Mouse (Mus musculus) limb, embryonic 12.5 days (tissue): ENCODE data around the gene Tet3. TPM values are rescaled to one million over a fixed set of nuclear protein-coding genes. Genes with fewer than 3 reads are reported as not detected.

ENCODE experiments used
- ATAC-seq: fragments of 200-750 bp; cut with Nextera tagmentation; 2 replicates; pipeline ENCODE4 v1.8.0; 2017; ENCODE audit warnings: low read depth, moderate TSS enrichment; ENCODE audit not compliant: insufficient number of reproducible peaks, insufficient read depth, low FRiP score, low TSS enrichment
- H3K27ac ChIP-seq: fragments of 300-500 bp; sonication (generic); 2 replicates; pipeline ENCODE4 v1.5.1; 2016; ENCODE audit warnings: mild to moderate bottlenecking, moderate library complexity
- H3K27me3 ChIP-seq: fragments of 300-500 bp; sonication (generic); 2 replicates; pipeline ENCODE4 v1.6.1; 2016; ENCODE audit warnings: mild to moderate bottlenecking, moderate library complexity
- H3K36me3 ChIP-seq: fragments of 300-500 bp; sonication (generic); 2 replicates; pipeline ENCODE4 v1.6.1; 2016; ENCODE audit warnings: mild to moderate bottlenecking, moderate library complexity
- H3K4me1 ChIP-seq: fragments of 300-500 bp; sonication (generic); replicated peaks from 2 replicates; pipeline ENCODE4 v1.6.1; 2016
- H3K4me2 ChIP-seq: fragments of 300-500 bp; sonication (generic); 2 replicates; pipeline ENCODE4 v1.6.1; 2016; ENCODE audit warnings: mild to moderate bottlenecking, moderate library complexity
- H3K4me3 ChIP-seq: fragments of 300-500 bp; sonication (generic); replicated peaks from 2 replicates; pipeline ENCODE4 v1.5.1; 2016; ENCODE audit warnings: mild to moderate bottlenecking
- H3K9ac ChIP-seq: fragments of 300-500 bp; sonication (generic); replicated peaks from 2 replicates; pipeline ENCODE4 v1.6.1; 2016; ENCODE audit warnings: mild to moderate bottlenecking, moderate library complexity
- H3K9me3 ChIP-seq: fragments of 300-500 bp; sonication (generic); 2 replicates; pipeline ENCODE4 v1.6.1; 2016; ENCODE audit warnings: mild to moderate bottlenecking, moderate library complexity
- WGBS: fragments of 180-500 bp; shearing (Covaris S2); methylation state at CpG from one replicate; pipeline ENCODE4 v1.1.7; 2016; 5-methylcytosine and 5-hydroxymethylcytosine counted together
- microRNA-seq: library from miRNA; unstranded; fragments of <30 nt; microRNA quantifications from one replicate; pipeline ENCODE4, GENCODE M21; 2017
- polyA plus RNA-seq: library from polyadenylated mRNA; unstranded; fragments of >200 nt; fragmentation: Nextera tagmentation; extraction: Ambion mirVana; gene quantifications from 2 replicates; pipeline ENCODE4 v1.2.1, GENCODE M21; 2016

The Tet3 gene
- polyA plus RNA-seq, 1 experiment from 2014 or later: 36.0 TPM

GRCm38 (mm10) chr6:83316022-83316421, 142.9 kb downstream of the Tet3 start:
- no peaks in the 10 kb centered on the region for H3K9me3 ChIP-seq
- H3K27ac ChIP-seq: no peak overlapping the region; the same call in 1 of the 2 replicates
- peak overlapping the region; percentile 73 for H3K4me2 ChIP-seq
- peak overlapping the region; percentile 93 for H3K4me3 ChIP-seq
- peaks cover 14% of the 10 kb centered on the region for H3K4me1 ChIP-seq
- no peak for ATAC-seq
- peak overlapping the region; percentile 32 for H3K9ac ChIP-seq
- 1% methylated on average over 10 of the region's 10 CpGs for WGBS
- peaks cover 22% of the 10 kb centered on the region for H3K36me3 ChIP-seq
- no peaks in the 10 kb centered on the region; the same call in 1 of the 2 replicates for H3K27me3 ChIP-seq

GRCm38 (mm10) chr6:83315293-83315692, 143.6 kb downstream of the Tet3 start:
- Histone ChIP-seq H3K27ac (no peak overlapping the region), H3K36me3 (peaks cover 29% of the 10 kb centered on the region), H3K9ac (no peak overlapping the region), H3K4me1 (peaks cover 14% of the 10 kb centered on the region), H3K4me3 (no peak overlapping the region), H3K27me3 (no peaks in the 10 kb centered on the region), H3K4me2 (no peak overlapping the region), H3K9me3 (no peaks in the 10 kb centered on the region)
- ATAC-seq: no peak

- H3K36me3 ChIP-seq: peaks cover 51% of the 10 kb centered on the region
- 87% methylated on average over 8 of the region's 8 CpGs for WGBS
Measured at GRCm38 (mm10) chr6:83312514-83312913, 146.4 kb downstream of the Tet3 start.

More at GRCm38 (mm10) chr6:83312514-83312913, 146.4 kb downstream of the Tet3 start:
- ATAC-seq: no peak
- no peak overlapping the region for H3K4me2 ChIP-seq
- H3K4me3 ChIP-seq: no peak overlapping the region
- H3K27me3 ChIP-seq: no peaks in the 10 kb centered on the region
- H3K4me1 ChIP-seq: peaks cover 14% of the 10 kb centered on the region
- H3K9ac ChIP-seq: no peak overlapping the region
- no peak overlapping the region for H3K27ac ChIP-seq
- no peaks in the 10 kb centered on the region for H3K9me3 ChIP-seq

Small RNA genes lying within 50 kb of the gene (microRNA-seq; reads per million reads assigned to microRNA genes)
- gene Mir6374: not detected

Other genes with a start within 250 kb of the Tet3 start
- gene Slc4a5, start 239.3 kb downstream of the Tet3 start, polyA plus RNA-seq: 0.49 and 0.68 TPM in 2 replicates
- gene Mthfd2, start 133.2 kb downstream of the Tet3 start, polyA plus RNA-seq: 43.2 and 47.1 TPM in 2 replicates
- 65.4 and 68.7 TPM in 2 replicates for gene Mob1a, start 133.1 kb downstream of the Tet3 start, polyA plus RNA-seq
- 140 TPM in 2 replicates for gene Bola3, start 109.9 kb downstream of the Tet3 start, polyA plus RNA-seq
- 77.8 and 82.5 TPM in 2 replicates for gene Dguok, start 47.9 kb upstream of the Tet3 start, polyA plus RNA-seq
- gene Actg2, start 77.2 kb upstream of the Tet3 start, polyA plus RNA-seq: 1.2 and 1.4 TPM in 2 replicates
- 19.2 and 19.4 TPM in 2 replicates for gene Stambp, start 113.6 kb upstream of the Tet3 start, polyA plus RNA-seq
- not detected in 2 replicates for gene Clec4f, start 197.1 kb upstream of the Tet3 start, polyA plus RNA-seq
- not detected in 2 replicates for gene Cd207, start 218.8 kb upstream of the Tet3 start, polyA plus RNA-seq